Mouse (Mus musculus) bone marrow, adult 2 months (tissue): ENCODE measurements at regions not wholly inside any gene's neighbourhood (a gene's known extent, or its start where the extent isn't known, plus 50 kb on each side); places are given as distances from the start of the nearest gene placed in this dataset.

Experiments
- H3K27ac ChIP-seq: fragments of 200-500 bp; 2 replicates; pipeline ENCODE4 v1.5.1; 2012; ENCODE audit warnings: low read depth, mild to moderate bottlenecking, control low read depth, inconsistent platforms, low read length; ENCODE audit not compliant: control insufficient read depth, poor library complexity, insufficient read depth
- H3K4me1 ChIP-seq: fragments of 200-500 bp; 2 replicates; pipeline ENCODE4 v1.6.1; 2011; ENCODE audit warnings: low read length; ENCODE audit not compliant: control insufficient read depth, insufficient read depth
- H3K4me3 ChIP-seq: fragments of 200-500 bp; replicated peaks from 2 replicates; pipeline ENCODE3; 2011; ENCODE audit warnings: mild to moderate bottlenecking, low read depth, low read length, control low read depth; ENCODE audit not compliant: control insufficient read depth
- CTCF ChIP-seq: fragments of 200-500 bp; IDR thresholded peaks from 2 replicates; pipeline ENCODE4 v1.5.1; 2011; ENCODE audit warnings: low read length, control low read depth; ENCODE audit not compliant: control insufficient read depth, insufficient read depth
- POLR2A ChIP-seq: fragments of 200-500 bp; IDR thresholded peaks from 2 replicates; pipeline ENCODE4 v1.6.1; 2011; ENCODE audit warnings: low read depth, mild to moderate bottlenecking, control low read depth, low read length, borderline replicate concordance; ENCODE audit not compliant: control insufficient read depth
- WGBS: fragments of 180-500 bp; shearing (Covaris S2); methylation state at CpG from one replicate; pipeline ENCODE4 v1.1.7; 2018; 5-methylcytosine and 5-hydroxymethylcytosine counted together

GRCm38 (mm10) chr11:23204041-23204440 lies 51.8 kb upstream of the Xpo1 start:
- TF ChIP-seq CTCF, result no peak
- no peak for TF ChIP-seq POLR2A
- Histone ChIP-seq H3K4me1 (no peaks in the 10 kb centered on the region), H3K4me3 (no peak overlapping the region), H3K27ac (no peak overlapping the region)
- 81% methylated on average over 12 of the region's 12 CpGs for WGBS
